Mouse (Mus musculus): ENCODE data around the gene Spsb3. TPM values are rescaled to one million over a fixed set of nuclear protein-coding genes. Genes with fewer than 3 reads are reported as not detected.

The Spsb3 gene
- polyA plus RNA-seq, 1 experiment: 18.7 TPM

DNA sequence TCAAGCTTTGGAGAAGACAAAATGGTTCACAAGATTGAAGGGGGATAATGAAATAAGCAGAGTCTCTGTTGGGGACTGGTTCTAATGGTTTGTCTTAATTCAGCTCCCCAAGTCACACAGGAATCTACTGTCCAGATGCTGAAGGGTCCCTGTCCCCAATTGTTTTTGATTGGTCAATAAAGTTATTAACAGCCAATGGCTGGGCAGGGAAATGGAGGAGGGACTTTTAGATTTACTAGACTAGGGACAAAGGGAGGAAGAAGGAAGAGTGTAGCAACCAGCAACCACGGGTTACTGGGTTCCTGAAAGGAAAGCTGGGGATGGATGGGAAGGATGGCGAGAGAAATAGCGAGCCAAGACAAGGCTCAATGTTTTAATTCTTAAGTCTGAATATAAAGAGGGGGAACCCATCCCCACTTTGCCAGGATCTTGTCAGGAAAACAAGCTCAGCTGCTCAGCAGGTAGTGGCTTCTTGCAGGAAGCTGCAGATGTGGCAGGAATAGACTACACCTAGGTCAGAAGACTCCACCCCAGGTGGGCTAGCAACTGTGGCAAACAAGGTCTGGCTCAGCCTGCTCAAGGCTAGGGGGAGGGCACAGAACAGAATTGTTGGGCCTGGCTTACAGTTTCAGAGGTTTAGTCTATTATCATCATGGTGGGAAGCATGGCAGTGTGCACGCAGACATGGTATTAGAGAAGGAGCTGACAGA lies 12.6 kb upstream of the Spsb3 start:
- Histone ChIP-seq H3K4me1 (peaks cover 20% of the 10 kb centered on the region), H3K4me3 (replicated peaks) (no peak overlapping the region), H3K9me3 (no peaks in the 10 kb centered on the region), H3K36me3 (replicated peaks; ENCODE audit: low read length) (no peaks in the 10 kb centered on the region), H3K27me3 (replicated peaks) (peaks cover 21% of the 10 kb centered on the region)
- TF ChIP-seq FLI1 (IDR thresholded peaks at IDR 0.05; ENCODE audit: low read length): no peak
- TF ChIP-seq GATA1 (IDR thresholded peaks at IDR 0.05; ENCODE audit: borderline replicate concordance, low read length): no peak

DNA sequence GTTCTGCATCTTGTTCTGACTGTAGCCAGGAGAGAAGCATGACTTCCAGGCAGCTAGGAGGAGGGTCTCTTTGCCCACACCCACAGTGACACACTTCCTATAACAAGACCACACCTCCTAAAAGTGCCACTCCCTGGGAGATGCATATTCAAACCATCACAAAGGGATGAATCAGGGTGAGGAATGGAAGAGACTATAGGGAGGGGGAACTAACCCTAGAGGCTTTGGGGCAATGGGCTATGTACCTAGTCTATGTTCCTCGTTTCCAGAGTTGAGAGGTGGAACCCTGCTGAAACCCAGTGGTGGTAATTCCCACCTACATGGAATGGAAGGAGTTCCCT lies 12.1 kb upstream of the Spsb3 start:
- Histone ChIP-seq H3K9me3 (no peaks in the 10 kb centered on the region), H3K27me3 (replicated peaks) (peaks cover 20% of the 10 kb centered on the region), H3K4me3 (replicated peaks) (no peak overlapping the region), H3K4me1 (peaks cover 20% of the 10 kb centered on the region), H3K36me3 (replicated peaks; ENCODE audit: low read length) (no peaks in the 10 kb centered on the region)
- TF ChIP-seq FLI1 (IDR thresholded peaks at IDR 0.05; ENCODE audit: low read length): no peak
- no peak for TF ChIP-seq GATA1 (IDR thresholded peaks at IDR 0.05; ENCODE audit: borderline replicate concordance, low read length)

- Histone ChIP-seq H3K9me3 (no peaks in the 10 kb centered on the region), H3K27me3 (replicated peaks) (peaks cover 16% of the 10 kb centered on the region), H3K36me3 (replicated peaks; ENCODE audit: low read length) (no peaks in the 10 kb centered on the region), H3K4me1 (peaks cover 20% of the 10 kb centered on the region), H3K4me3 (replicated peaks) (no peak overlapping the region)
- TF ChIP-seq GATA1 (IDR thresholded peaks at IDR 0.05; ENCODE audit: borderline replicate concordance, low read length) (no peak), FLI1 (IDR thresholded peaks at IDR 0.05; ENCODE audit: low read length) (no peak)
These were observed 11.5 kb upstream of the Spsb3 start for GRCm38 (mm10) chr17:24874989-24875388.

- TF ChIP-seq GATA1 (IDR thresholded peaks at IDR 0.05; ENCODE audit: borderline replicate concordance, low read length) (no peak), FLI1 (IDR thresholded peaks at IDR 0.05; ENCODE audit: low read length) (no peak)
- H3K9me3 ChIP-seq: no peaks in the 10 kb centered on the region
- no peak overlapping the region for H3K4me3 ChIP-seq (replicated peaks)
- peaks cover 22% of the 10 kb centered on the region for H3K36me3 ChIP-seq (replicated peaks; ENCODE audit: low read length)
- H3K27me3 ChIP-seq (replicated peaks): peaks cover 12% of the 10 kb centered on the region
- peaks cover 39% of the 10 kb centered on the region for H3K4me1 ChIP-seq
These were observed 8.9 kb upstream of the Spsb3 start for GRCm38 (mm10) chr17:24877336-24878116.

DNA sequence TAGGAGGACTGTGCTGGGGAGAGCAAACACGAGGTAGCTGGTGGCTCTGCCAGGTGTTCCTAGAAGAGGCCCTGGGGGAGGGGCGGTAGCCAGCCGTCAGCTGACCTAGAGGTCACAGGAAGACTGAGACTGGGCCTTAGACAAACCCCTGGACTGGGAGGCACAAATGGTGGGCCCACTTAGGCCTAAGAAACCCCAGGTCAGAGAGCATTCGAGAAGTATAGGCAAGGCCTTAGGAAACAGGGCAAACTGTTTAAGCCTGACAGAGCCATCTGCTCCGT lies 8.4 kb upstream of the Spsb3 start:
- peaks cover 28% of the 10 kb centered on the region for H3K36me3 ChIP-seq (replicated peaks; ENCODE audit: low read length)
- no peaks in the 10 kb centered on the region for H3K9me3 ChIP-seq
- H3K4me3 ChIP-seq (replicated peaks): no peak overlapping the region
- H3K27me3 ChIP-seq (replicated peaks): peaks cover 12% of the 10 kb centered on the region
- peaks cover 43% of the 10 kb centered on the region for H3K4me1 ChIP-seq
- TF ChIP-seq GATA1 (IDR thresholded peaks at IDR 0.05; ENCODE audit: borderline replicate concordance, low read length) (no peak), FLI1 (IDR thresholded peaks at IDR 0.05; ENCODE audit: low read length) (no peak)

DNA sequence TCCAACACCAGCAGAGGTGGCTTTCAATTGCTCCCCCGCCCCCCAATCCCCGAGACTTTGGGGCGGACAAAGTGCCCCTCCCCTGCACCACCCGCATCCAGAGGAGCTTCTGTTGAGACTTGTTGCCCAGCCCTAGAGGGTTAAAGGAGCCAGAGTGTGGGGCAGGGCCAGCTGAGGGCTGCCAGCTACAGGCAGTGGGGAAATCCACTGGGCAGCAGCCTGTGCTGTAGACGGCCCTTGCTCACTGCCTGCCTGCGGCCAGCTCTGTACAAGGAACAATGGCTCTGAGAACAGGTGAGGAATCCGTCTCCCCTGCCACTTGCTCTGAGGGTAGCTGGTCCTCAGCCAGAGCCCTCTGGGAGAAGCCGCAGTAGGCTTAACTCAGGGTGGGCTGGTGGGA lies 7.9 kb upstream of the Spsb3 start:
- Histone ChIP-seq H3K27me3 (replicated peaks) (peaks cover 12% of the 10 kb centered on the region), H3K9me3 (no peaks in the 10 kb centered on the region), H3K4me3 (replicated peaks) (no peak overlapping the region), H3K36me3 (replicated peaks; ENCODE audit: low read length) (peaks cover 32% of the 10 kb centered on the region), H3K4me1 (peaks cover 44% of the 10 kb centered on the region)
- TF ChIP-seq FLI1 (IDR thresholded peaks at IDR 0.05; ENCODE audit: low read length) (no peak), GATA1 (IDR thresholded peaks at IDR 0.05; ENCODE audit: borderline replicate concordance, low read length) (no peak)

DNA sequence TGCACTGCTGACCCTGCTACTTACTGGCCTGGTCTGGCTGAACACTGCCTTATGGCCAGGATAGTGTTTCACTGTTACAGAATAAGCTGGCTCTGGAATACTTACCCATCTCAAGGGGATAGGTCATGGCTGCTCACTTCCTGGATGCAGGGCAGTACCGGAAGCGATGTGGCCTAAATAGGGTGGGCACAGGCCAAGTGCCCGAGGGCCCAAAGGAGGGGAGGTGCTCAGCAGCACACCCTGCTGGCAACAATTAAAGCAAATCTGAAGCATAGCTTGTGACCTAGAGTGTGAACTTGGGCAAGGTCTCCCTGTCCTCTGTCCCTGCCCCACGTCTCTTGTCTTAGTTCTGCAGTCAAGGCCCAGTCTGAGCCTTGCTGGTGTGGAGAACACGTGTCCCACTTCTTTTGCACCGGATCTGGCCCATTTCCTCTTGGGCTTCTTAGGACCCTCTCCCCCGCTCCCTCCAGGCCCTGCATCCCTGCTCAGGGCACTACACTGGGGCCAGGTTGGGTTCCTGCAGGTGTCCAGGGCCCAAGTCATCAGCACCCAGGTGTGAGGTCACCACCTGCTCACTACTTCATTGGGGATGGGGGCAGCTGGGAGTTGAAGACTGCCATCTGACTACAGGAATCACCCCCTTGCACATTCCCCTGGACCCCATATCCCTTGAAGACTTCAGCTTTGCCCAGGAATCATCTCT lies 4.6 kb upstream of the Spsb3 start:
- Histone ChIP-seq H3K4me3 (replicated peaks) (peak overlapping the region; percentile 79), H3K9me3 (no peaks in the 10 kb centered on the region), H3K27me3 (replicated peaks) (peaks cover 4% of the 10 kb centered on the region), H3K36me3 (replicated peaks; ENCODE audit: low read length) (peaks cover 49% of the 10 kb centered on the region), H3K4me1 (peaks cover 48% of the 10 kb centered on the region)
- no peak for TF ChIP-seq GATA1 (IDR thresholded peaks at IDR 0.05; ENCODE audit: borderline replicate concordance, low read length)
- TF ChIP-seq FLI1 (IDR thresholded peaks at IDR 0.05; ENCODE audit: low read length): no peak; the same call in 1 of the 2 replicates

GRCm38 (mm10) chr17:24884391-24884790 lies 2.1 kb upstream of the Spsb3 start:
- peaks cover 65% of the 10 kb centered on the region for H3K4me1 ChIP-seq
- H3K4me3 ChIP-seq (replicated peaks): peak overlapping the region; percentile 99
- H3K36me3 ChIP-seq (replicated peaks; ENCODE audit: low read length): peaks cover 63% of the 10 kb centered on the region
- TF ChIP-seq GATA1 (IDR thresholded peaks at IDR 0.05; ENCODE audit: borderline replicate concordance, low read length) (no peak), FLI1 (IDR thresholded peaks at IDR 0.05; ENCODE audit: low read length) (no peak)
- H3K9me3 ChIP-seq: no peaks in the 10 kb centered on the region
- no peaks in the 10 kb centered on the region for H3K27me3 ChIP-seq (replicated peaks)

GRCm38 (mm10) chr17:24885356-24886133 lies 898 bp upstream of the Spsb3 start:
- TF ChIP-seq GATA1 (IDR thresholded peaks at IDR 0.05; ENCODE audit: borderline replicate concordance, low read length) (no peak), FLI1 (IDR thresholded peaks at IDR 0.05; ENCODE audit: low read length) (no peak)
- Histone ChIP-seq H3K36me3 (replicated peaks; ENCODE audit: low read length) (peaks cover 71% of the 10 kb centered on the region), H3K9me3 (no peaks in the 10 kb centered on the region), H3K27me3 (replicated peaks) (no peaks in the 10 kb centered on the region), H3K4me3 (replicated peaks) (peak overlapping the region; percentile 99), H3K4me1 (peaks cover 70% of the 10 kb centered on the region)

Data from megakaryocyte, embryonic 14.5 days (primary cell).